Mouse (Mus musculus) hindbrain, embryonic 10.5 days (tissue): ENCODE data around the gene Zmynd12. TPM values are rescaled to one million over a fixed set of nuclear protein-coding genes. Genes with fewer than 3 reads are reported as not detected.

Source experiments
- DNase-seq: peaks from one replicate; pipeline ENCODE4 v3.0.0-alpha.2; 2017; ENCODE audit warnings: low spot score
- H3K27ac ChIP-seq: fragments of 300-500 bp; sonication (generic); 2 replicates; pipeline ENCODE4 v1.5.1; 2016; ENCODE audit warnings: mild to moderate bottlenecking, moderate library complexity
- H3K27me3 ChIP-seq: fragments of 300-500 bp; sonication (generic); 2 replicates; pipeline ENCODE4 v1.6.1; 2016; ENCODE audit warnings: mild to moderate bottlenecking; ENCODE audit not compliant: poor library complexity, insufficient read depth, severe bottlenecking
- H3K36me3 ChIP-seq: fragments of 300-500 bp; sonication (generic); 2 replicates; pipeline ENCODE4 v1.6.1; 2016; ENCODE audit warnings: mild to moderate bottlenecking, moderate library complexity
- H3K4me1 ChIP-seq: fragments of 300-500 bp; sonication (generic); replicated peaks from 2 replicates; pipeline ENCODE4 v1.6.1; 2016; ENCODE audit warnings: mild to moderate bottlenecking
- H3K4me3 ChIP-seq: fragments of 300-500 bp; sonication (generic); 2 replicates; pipeline ENCODE4 v1.5.1; 2016; ENCODE audit warnings: mild to moderate bottlenecking, moderate library complexity
- H3K9me3 ChIP-seq: fragments of 300-500 bp; sonication (generic); 2 replicates; pipeline ENCODE4 v1.6.1; 2016; ENCODE audit warnings: mild to moderate bottlenecking, moderate library complexity
- WGBS: fragments of 180-500 bp; shearing (Covaris S2); methylation state at CpG from one replicate; pipeline ENCODE4 v1.1.7; 2016; 5-methylcytosine and 5-hydroxymethylcytosine counted together
- polyA plus RNA-seq: library from polyadenylated mRNA; unstranded; fragments of >200 nt; fragmentation: Nextera tagmentation; extraction: Ambion mirVana; gene quantifications from 2 replicates; pipeline ENCODE4 v1.2.1, GENCODE M21; 2016

The Zmynd12 gene
- polyA plus RNA-seq, 1 experiment from 2014 or later: 0.60 TPM

- H3K27ac ChIP-seq: no peak overlapping the region
- H3K9me3 ChIP-seq: no peaks in the 10 kb centered on the region
- H3K36me3 ChIP-seq: no peaks in the 10 kb centered on the region
- H3K4me1 ChIP-seq: peaks cover 15% of the 10 kb centered on the region; the same call in 1 of the 2 replicates
- no peaks in the 10 kb centered on the region for H3K27me3 ChIP-seq
- WGBS: 62% methylated on average over 5 of the region's 5 CpGs
- H3K4me3 ChIP-seq: no peak overlapping the region
- DNase-seq: peak; percentile 10
These were observed 37.7 kb downstream of the Zmynd12 start for GRCm38 (mm10) chr4:119460296-119460695.

- Histone ChIP-seq H3K27me3 (no peaks in the 10 kb centered on the region), H3K36me3 (no peaks in the 10 kb centered on the region), H3K4me1 (peaks cover 15% of the 10 kb centered on the region; the same call in 1 of the 2 replicates), H3K27ac (no peak overlapping the region), H3K9me3 (no peaks in the 10 kb centered on the region), H3K4me3 (no peak overlapping the region)
- WGBS: 52% methylated on average over 8 of the region's 8 CpGs
- DNase-seq: peak; percentile 12
These were observed 38.1 kb downstream of the Zmynd12 start for GRCm38 (mm10) chr4:119460728-119461141.

GRCm38 (mm10) chr4:119462457-119462856 is 39.8 kb downstream of the Zmynd12 start:
- H3K9me3 ChIP-seq: no peaks in the 10 kb centered on the region
- no peak overlapping the region for H3K4me3 ChIP-seq
- H3K27ac ChIP-seq: no peak overlapping the region
- DNase-seq: no peak
- H3K36me3 ChIP-seq: no peaks in the 10 kb centered on the region
- 91% methylated on average over 3 of the region's 3 CpGs for WGBS
- no peaks in the 10 kb centered on the region for H3K27me3 ChIP-seq
- peaks cover 15% of the 10 kb centered on the region; the same call in 1 of the 2 replicates for H3K4me1 ChIP-seq

- Histone ChIP-seq H3K9me3 (no peaks in the 10 kb centered on the region), H3K4me1 (peaks cover 15% of the 10 kb centered on the region; the same call in 1 of the 2 replicates), H3K36me3 (no peaks in the 10 kb centered on the region), H3K27ac (no peak overlapping the region), H3K4me3 (no peak overlapping the region), H3K27me3 (no peaks in the 10 kb centered on the region)
- DNase-seq: peak; percentile 12
- WGBS: 72% methylated on average over 11 of the region's 11 CpGs
These were observed 40.5 kb downstream of the Zmynd12 start for GRCm38 (mm10) chr4:119462858-119463755.

- no peaks in the 10 kb centered on the region for H3K9me3 ChIP-seq
- no peak overlapping the region for H3K27ac ChIP-seq
- WGBS: 87% methylated on average over 13 of the region's 13 CpGs
- H3K4me3 ChIP-seq: no peak overlapping the region
- DNase-seq: no peak
- H3K27me3 ChIP-seq: no peaks in the 10 kb centered on the region
- H3K36me3 ChIP-seq: no peaks in the 10 kb centered on the region
- H3K4me1 ChIP-seq: peaks cover 15% of the 10 kb centered on the region; the same call in 1 of the 2 replicates
These were observed 41.3 kb downstream of the Zmynd12 start for GRCm38 (mm10) chr4:119463756-119464419.

GRCm38 (mm10) chr4:119465841-119466240 is 43.2 kb downstream of the Zmynd12 start:
- 90% methylated on average over 5 of the region's 5 CpGs for WGBS
- no peaks in the 10 kb centered on the region for H3K9me3 ChIP-seq
- peaks cover 12% of the 10 kb centered on the region; the same call in 1 of the 2 replicates for H3K4me1 ChIP-seq
- DNase-seq: no peak
- no peak overlapping the region for H3K4me3 ChIP-seq
- H3K36me3 ChIP-seq: no peaks in the 10 kb centered on the region
- H3K27me3 ChIP-seq: no peaks in the 10 kb centered on the region
- no peak overlapping the region for H3K27ac ChIP-seq

- no peaks in the 10 kb centered on the region for H3K36me3 ChIP-seq
- DNase-seq: no peak
- no peak overlapping the region for H3K27ac ChIP-seq
- H3K4me1 ChIP-seq: 0 out of 2 replicates have a peak, but pooled peaks cover 4% of the 10 kb centered on the region
- no peaks in the 10 kb centered on the region for H3K27me3 ChIP-seq
- H3K9me3 ChIP-seq: no peaks in the 10 kb centered on the region
- no peak overlapping the region for H3K4me3 ChIP-seq
- 89% methylated on average over 16 of the region's 16 CpGs for WGBS
These were observed 45.2 kb downstream of the Zmynd12 start for GRCm38 (mm10) chr4:119467720-119468380.

GRCm38 (mm10) chr4:119472545-119472944 is 49.9 kb downstream of the Zmynd12 start:
- H3K4me3 ChIP-seq: no peak overlapping the region
- no peak for DNase-seq
- WGBS: 97% methylated on average over 9 of the region's 9 CpGs
- H3K27ac ChIP-seq: no peak overlapping the region
- no peaks in the 10 kb centered on the region for H3K27me3 ChIP-seq
- no peaks in the 10 kb centered on the region for H3K36me3 ChIP-seq
- H3K9me3 ChIP-seq: no peaks in the 10 kb centered on the region
- H3K4me1 ChIP-seq: no peaks in the 10 kb centered on the region

GRCm38 (mm10) chr4:119473150-119473549 is 50.5 kb downstream of the Zmynd12 start:
- no peak for DNase-seq
- Histone ChIP-seq H3K27ac (no peak overlapping the region), H3K27me3 (no peaks in the 10 kb centered on the region), H3K36me3 (no peaks in the 10 kb centered on the region), H3K4me1 (no peaks in the 10 kb centered on the region), H3K9me3 (no peaks in the 10 kb centered on the region), H3K4me3 (no peak overlapping the region)
- WGBS: 58% methylated on average over 5 of the region's 5 CpGs

GRCm38 (mm10) chr4:119483051-119483450 is 60.4 kb downstream of the Zmynd12 start:
- no peaks in the 10 kb centered on the region for H3K9me3 ChIP-seq
- 55% methylated on average over 9 of the region's 9 CpGs for WGBS
- no peak for DNase-seq
- H3K27me3 ChIP-seq: no peaks in the 10 kb centered on the region
- no peaks in the 10 kb centered on the region for H3K36me3 ChIP-seq
- H3K27ac ChIP-seq: no peak overlapping the region
- H3K4me1 ChIP-seq: no peaks in the 10 kb centered on the region; the same call in 1 of the 2 replicates
- no peak overlapping the region for H3K4me3 ChIP-seq

GRCm38 (mm10) chr4:119484882-119485281 is 62.3 kb downstream of the Zmynd12 start:
- Histone ChIP-seq H3K4me3 (no peak overlapping the region), H3K27ac (no peak overlapping the region), H3K36me3 (no peaks in the 10 kb centered on the region), H3K27me3 (no peaks in the 10 kb centered on the region), H3K9me3 (no peaks in the 10 kb centered on the region), H3K4me1 (no peaks in the 10 kb centered on the region; the same call in 1 of the 2 replicates)
- 77% methylated on average over 7 of the region's 7 CpGs for WGBS
- no peak for DNase-seq

- Histone ChIP-seq H3K9me3 (no peaks in the 10 kb centered on the region), H3K27me3 (peaks cover 40% of the 10 kb centered on the region), H3K36me3 (no peaks in the 10 kb centered on the region), H3K27ac (no peak overlapping the region), H3K4me1 (peaks cover 13% of the 10 kb centered on the region), H3K4me3 (no peak overlapping the region)
- 90% methylated on average over 10 of the region's 10 CpGs for WGBS
- no peak for DNase-seq
These were observed 67.1 kb downstream of the Zmynd12 start for GRCm38 (mm10) chr4:119489666-119490065.
